Mouse (Mus musculus): ENCODE data around the gene Rad54l2. TPM values are rescaled to one million over a fixed set of nuclear protein-coding genes. Genes with fewer than 3 reads are reported as not detected.

Rad54l2 gene
- polyA plus RNA-seq, 1 experiment from 2014 or later = 3.3 TPM

DNA sequence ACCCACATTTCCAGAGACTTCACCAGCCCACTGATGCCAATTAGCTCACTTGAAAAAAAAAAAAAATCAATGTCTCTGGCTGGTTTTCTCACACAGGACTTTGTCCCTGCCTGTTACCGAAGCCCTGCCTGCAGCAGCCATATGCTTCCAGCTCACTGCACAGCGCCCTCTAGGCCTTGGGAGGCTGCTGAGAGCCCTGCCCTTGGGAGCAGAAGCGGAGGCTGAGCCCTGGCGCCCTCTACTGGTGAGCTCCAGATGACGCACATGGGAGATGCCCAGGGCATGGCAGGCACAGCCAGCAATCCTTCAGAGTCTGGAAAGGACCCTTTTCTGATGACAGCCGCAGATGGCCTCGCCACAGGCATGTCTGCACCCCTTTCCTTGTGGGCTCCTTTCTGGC lies 145.9 kb downstream of the Rad54l2 start:
- no peak overlapping the region for H3K27ac ChIP-seq (replicated peaks in 1 of 2; ENCODE audit: control insufficient read depth in 1 of 2, insufficient read depth in 1 of 2, low read depth in 2 of 2, low read length in 2 of 2)
- ATAC-seq (ENCODE audit: insufficient number of reproducible peaks, insufficient read depth, low FRiP score, low read depth) = no peak
- no peaks in the 10 kb centered on the region for H3K9me3 ChIP-seq (ENCODE audit: control insufficient read depth, low read length)
- H3K27me3 ChIP-seq (ENCODE audit: control insufficient read depth, insufficient read depth, low read length) = peaks cover 16% of the 10 kb centered on the region
- 34% methylated on average over 7 of the region's 7 CpGs for WGBS
- no peak overlapping the region for H3K4me2 ChIP-seq (ENCODE audit: low read length)
- no peaks in the 10 kb centered on the region for H3K4me1 ChIP-seq (ENCODE audit: control insufficient read depth in 2 of 2, insufficient read depth in 2 of 2, low read length in 2 of 2)
- H3K9ac ChIP-seq (ENCODE audit: low read length) = no peak overlapping the region
- no peaks in the 10 kb centered on the region for H3K36me3 ChIP-seq (ENCODE audit: control insufficient read depth, insufficient read depth, low read length)
- H3K4me3 ChIP-seq (ENCODE audit: control insufficient read depth in 1 of 2, insufficient read depth in 1 of 2, low read depth in 1 of 2, low read length in 2 of 2) = no peak overlapping the region

DNA sequence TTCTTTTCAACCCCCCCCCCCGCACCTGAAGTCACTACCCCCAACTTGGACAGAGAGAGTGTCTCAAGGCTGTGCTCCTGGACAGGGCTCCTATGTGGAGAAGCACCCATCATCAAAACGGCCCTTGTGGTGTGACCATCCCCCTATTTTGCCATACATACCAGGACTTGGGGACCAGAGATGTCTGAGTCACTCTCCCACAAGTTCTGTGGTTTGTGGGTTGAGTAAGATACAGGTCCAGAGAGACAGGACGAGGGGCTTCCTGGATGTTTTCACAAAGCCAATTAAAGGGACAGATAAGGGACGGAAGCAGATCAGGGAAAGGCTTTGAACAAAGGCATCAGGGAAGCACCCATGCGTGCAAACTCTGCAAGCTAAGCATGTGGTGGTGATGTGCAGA lies 147.6 kb downstream of the Rad54l2 start:
- Histone ChIP-seq H3K9ac (ENCODE audit: low read length) (no peak overlapping the region), H3K4me2 (ENCODE audit: low read length) (no peak overlapping the region), H3K4me3 (ENCODE audit: control insufficient read depth in 1 of 2, insufficient read depth in 1 of 2, low read depth in 1 of 2, low read length in 2 of 2) (no peak overlapping the region), H3K27ac (replicated peaks in 1 of 2; ENCODE audit: control insufficient read depth in 1 of 2, insufficient read depth in 1 of 2, low read depth in 2 of 2, low read length in 2 of 2) (no peak overlapping the region), H3K27me3 (ENCODE audit: control insufficient read depth, insufficient read depth, low read length) (0 out of 2 replicates have a peak, but pooled peaks cover 5% of the 10 kb centered on the region), H3K36me3 (ENCODE audit: control insufficient read depth, insufficient read depth, low read length) (no peaks in the 10 kb centered on the region), H3K9me3 (ENCODE audit: control insufficient read depth, low read length) (no peaks in the 10 kb centered on the region), H3K4me1 (ENCODE audit: control insufficient read depth in 2 of 2, insufficient read depth in 2 of 2, low read length in 2 of 2) (no peaks in the 10 kb centered on the region)
- WGBS = 26% methylated on average over 5 of the region's 5 CpGs
- ATAC-seq (ENCODE audit: insufficient number of reproducible peaks, insufficient read depth, low FRiP score, low read depth) = no peak

DNA sequence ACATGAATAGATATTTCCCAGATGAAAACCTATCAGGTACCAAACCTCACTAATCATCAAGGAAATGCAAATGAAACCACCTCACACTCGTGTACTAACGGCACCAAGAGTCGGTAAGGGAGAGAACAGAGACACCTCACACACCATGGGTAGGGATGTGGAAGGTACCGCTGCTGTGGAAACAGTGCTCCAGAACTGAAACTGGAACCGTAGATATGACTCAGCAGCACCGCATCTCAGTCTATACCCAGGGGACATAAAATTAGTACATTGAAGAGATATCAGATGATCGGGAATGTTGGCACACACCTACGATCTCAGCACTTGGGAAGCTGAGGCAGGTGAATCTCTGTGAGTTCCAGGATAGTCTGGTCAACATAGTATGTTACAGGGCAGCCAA lies 150.8 kb downstream of the Rad54l2 start:
- H3K36me3 ChIP-seq (ENCODE audit: control insufficient read depth, insufficient read depth, low read length) = no peaks in the 10 kb centered on the region
- no peak overlapping the region for H3K27ac ChIP-seq (replicated peaks in 1 of 2; ENCODE audit: control insufficient read depth in 1 of 2, insufficient read depth in 1 of 2, low read depth in 2 of 2, low read length in 2 of 2)
- no peaks in the 10 kb centered on the region for H3K9me3 ChIP-seq (ENCODE audit: control insufficient read depth, low read length)
- H3K4me1 ChIP-seq (ENCODE audit: control insufficient read depth in 2 of 2, insufficient read depth in 2 of 2, low read length in 2 of 2) = no peaks in the 10 kb centered on the region
- no peak overlapping the region for H3K9ac ChIP-seq (ENCODE audit: low read length)
- WGBS = 81% methylated on average over 8 of the region's 8 CpGs
- no peak overlapping the region for H3K4me2 ChIP-seq (ENCODE audit: low read length)
- 0 out of 2 replicates have a peak, but pooled peaks cover 5% of the 10 kb centered on the region for H3K27me3 ChIP-seq (ENCODE audit: control insufficient read depth, insufficient read depth, low read length)
- no peak for ATAC-seq (ENCODE audit: insufficient number of reproducible peaks, insufficient read depth, low FRiP score, low read depth)
- H3K4me3 ChIP-seq (ENCODE audit: control insufficient read depth in 1 of 2, insufficient read depth in 1 of 2, low read depth in 1 of 2, low read length in 2 of 2) = no peak overlapping the region

Other genes starting within 250 kb of the Rad54l2 start
- gene Iqcf3, start 227.6 kb downstream of the Rad54l2 start, polyA plus RNA-seq (2014; fragmentation: Nextera tagmentation; extraction: Ambion mirVana) = not detected in 2 replicates
- gene Iqcf4, start 218.2 kb downstream of the Rad54l2 start, polyA plus RNA-seq (2014; fragmentation: Nextera tagmentation; extraction: Ambion mirVana) = not detected in 2 replicates
- not detected in 2 replicates for gene Iqcf6, start 162.6 kb downstream of the Rad54l2 start, polyA plus RNA-seq (2014; fragmentation: Nextera tagmentation; extraction: Ambion mirVana)
- not detected in 2 replicates for gene Grm2, start 133.1 kb downstream of the Rad54l2 start, polyA plus RNA-seq (2014; fragmentation: Nextera tagmentation; extraction: Ambion mirVana)
- 36.4 and 40.3 TPM in 2 replicates for gene Tex264, start 103.3 kb downstream of the Rad54l2 start, polyA plus RNA-seq (2014; fragmentation: Nextera tagmentation; extraction: Ambion mirVana)
- gene Dcaf1, start 32.7 kb upstream of the Rad54l2 start, polyA plus RNA-seq (2014; fragmentation: Nextera tagmentation; extraction: Ambion mirVana) = 20.8 and 22.4 TPM in 2 replicates
- gene Rbm15b, start 98.2 kb upstream of the Rad54l2 start, polyA plus RNA-seq (2014; fragmentation: Nextera tagmentation; extraction: Ambion mirVana) = 8.7 and 9.2 TPM in 2 replicates
- 153 and 189 TPM in 2 replicates for gene Manf, start 102.8 kb upstream of the Rad54l2 start, polyA plus RNA-seq (2014; fragmentation: Nextera tagmentation; extraction: Ambion mirVana)

Data from heart, embryonic 14.5 days (tissue).